Mouse (Mus musculus) neutrophil, adult 5-6 weeks (primary cell): ENCODE measurements around the gene Rnf115. TPM values are rescaled to one million over a fixed set of nuclear protein-coding genes. Genes with fewer than 3 reads are reported as not detected.

Source experiments
- ATAC-seq: fragments of 151-379, 151-347 bp; 2 replicates; pipeline ENCODE4 v1.8.0; 2017; ENCODE audit warnings: mild to moderate bottlenecking, moderate TSS enrichment; ENCODE audit not compliant: insufficient number of reproducible peaks, poor library complexity, low FRiP score, severe bottlenecking; ENCODE audit errors: extremely low read depth
- total RNA-seq: library from RNA; stranded (forward); fragments of 200-1000 nt; gene quantifications from 2 replicates; pipeline ENCODE4 v1.2.3, GENCODE M21; 2017

Gene Rnf115
- total RNA-seq, 1 experiment from 2014 or later, result 95.0 TPM

DNA sequence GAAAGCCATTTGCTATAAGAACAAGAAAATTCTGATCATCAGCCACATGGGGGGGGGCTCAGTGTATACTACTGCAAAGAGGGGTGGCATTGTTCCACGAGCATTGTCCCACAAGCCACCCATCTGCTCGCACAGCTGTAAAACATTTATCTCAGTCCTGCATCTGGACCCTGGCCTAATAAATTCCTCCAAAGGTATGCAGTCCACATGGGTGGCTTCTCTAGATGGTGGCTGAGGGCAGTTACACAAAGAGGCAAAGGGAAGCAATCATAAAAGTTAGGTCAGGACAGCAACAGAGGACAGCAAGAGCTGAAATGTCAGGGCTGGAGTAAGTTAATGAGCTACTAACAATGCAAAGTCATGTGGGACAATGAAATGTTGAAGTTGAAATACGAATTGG is 96.2 kb downstream of the Rnf115 start:
- ATAC-seq, result no peak

GRCm38 (mm10) chr3:96824614-96825013 is 97.2 kb downstream of the Rnf115 start:
- ATAC-seq, result no peak

DNA sequence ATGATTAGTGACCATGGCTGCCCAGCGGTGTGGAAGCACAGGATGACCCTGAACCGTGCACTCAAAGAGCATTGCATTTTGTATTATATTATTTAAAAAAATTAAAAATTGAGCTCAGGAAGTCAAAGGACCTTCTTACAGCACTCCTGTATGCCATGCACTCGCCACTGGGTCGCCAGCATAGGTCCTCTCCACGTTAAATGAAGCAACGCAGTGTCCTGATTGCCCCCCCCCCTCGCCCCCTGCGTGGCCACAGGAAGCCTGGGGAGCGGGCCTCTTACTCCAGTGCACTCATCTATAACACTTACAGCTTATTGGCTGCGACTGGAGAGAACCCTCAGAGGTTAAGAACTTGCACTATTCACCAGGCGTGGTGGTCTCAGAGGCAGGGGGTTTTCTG is 97.8 kb downstream of the Rnf115 start:
- ATAC-seq, result no peak

DNA sequence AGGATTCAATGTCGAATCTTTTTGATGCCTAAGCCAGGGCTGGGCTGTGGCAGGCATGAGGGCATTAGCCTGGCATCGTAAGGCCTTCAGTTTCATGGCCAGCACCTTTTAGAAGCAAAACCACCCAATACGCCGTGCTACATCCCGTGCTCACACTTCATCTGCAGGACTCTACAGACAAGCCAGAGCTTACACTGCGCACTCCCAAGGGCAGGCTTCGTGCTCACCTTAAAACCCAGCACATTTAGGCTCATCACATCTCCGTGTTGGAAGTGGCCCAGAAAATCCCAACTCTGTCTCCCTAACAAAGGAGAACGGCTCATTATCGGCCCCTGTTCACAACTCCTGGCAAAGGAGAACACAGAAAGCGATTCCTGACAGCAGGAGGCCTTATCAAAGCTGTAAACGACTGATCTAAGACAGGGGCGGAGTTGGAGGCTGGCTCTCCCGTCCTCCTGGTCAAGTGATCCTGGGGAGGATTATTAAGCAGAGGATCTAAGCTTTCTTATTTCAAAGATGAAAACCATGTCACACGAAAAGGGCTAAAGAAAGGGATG is 100.9 kb downstream of the Rnf115 start:
- ATAC-seq, result no peak

GRCm38 (mm10) chr3:96828984-96829383 is 101.5 kb downstream of the Rnf115 start, which contains the start of the genes Pdzk1 and Cd160:
TSS of gene Pdzk1 (plus strand) at chr3:96829284.
TSS of gene Cd160 (minus strand) at chr3:96829351.
- ATAC-seq, result no peak

DNA sequence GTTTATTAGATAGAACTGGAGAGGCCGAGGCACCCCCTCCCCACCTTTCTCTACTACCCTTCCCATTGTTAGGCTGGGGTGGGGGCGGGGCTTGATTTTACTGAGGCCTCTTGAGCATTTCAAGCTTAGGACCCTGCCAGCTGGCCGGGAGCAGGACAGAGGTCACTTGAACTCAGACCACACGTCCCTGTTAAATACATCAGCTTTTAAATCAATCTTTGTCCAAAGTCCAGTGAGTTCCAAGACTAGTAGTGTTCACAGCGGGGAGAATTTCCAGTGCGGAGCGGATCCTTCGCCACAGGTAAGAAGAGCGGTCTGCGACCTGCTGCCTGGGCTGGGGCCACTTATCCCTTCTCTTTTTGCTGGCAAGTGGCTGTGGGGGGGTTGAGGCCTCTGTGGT is 102.4 kb downstream of the Rnf115 start:
- ATAC-seq, result no peak

- no peak for ATAC-seq
These were observed 105.5 kb downstream of the Rnf115 start for GRCm38 (mm10) chr3:96832930-96833329.

DNA sequence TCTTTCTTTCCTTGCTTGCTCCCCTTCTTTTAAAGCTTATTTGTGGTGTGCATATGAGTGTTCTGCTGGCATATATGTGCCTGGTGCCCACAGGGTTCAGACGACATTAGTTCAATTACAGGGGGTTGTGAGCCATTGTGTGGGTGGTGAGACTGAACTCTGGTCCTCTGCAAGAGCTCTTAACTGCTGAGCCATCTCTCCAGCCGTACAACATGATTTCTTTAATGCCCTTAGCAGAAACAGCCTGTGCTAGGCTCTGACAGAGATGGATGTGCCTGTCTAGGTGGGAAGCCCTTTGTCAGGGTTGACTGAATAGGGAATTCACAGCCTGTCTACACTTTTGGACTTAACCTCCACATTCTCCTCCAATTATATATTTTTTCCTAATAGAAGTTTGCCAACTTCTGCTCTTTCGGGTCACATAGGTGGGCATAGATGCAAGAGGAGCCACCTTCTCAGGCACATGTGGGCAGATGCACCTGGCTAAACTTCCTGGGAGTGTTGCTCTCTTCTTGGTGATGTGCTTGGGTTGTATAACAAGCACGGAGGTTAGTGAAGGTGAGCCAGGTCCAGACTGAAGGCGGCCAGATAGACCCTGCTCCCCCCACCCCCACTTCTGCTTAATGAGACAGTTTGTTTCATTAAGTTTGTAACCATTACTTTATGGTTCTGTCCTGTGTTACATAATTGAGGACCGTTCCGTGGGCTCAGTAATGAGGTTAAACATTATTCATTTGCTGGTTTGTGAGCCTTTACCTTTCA is 107.3 kb downstream of the Rnf115 start:
- ATAC-seq, result no peak

DNA sequence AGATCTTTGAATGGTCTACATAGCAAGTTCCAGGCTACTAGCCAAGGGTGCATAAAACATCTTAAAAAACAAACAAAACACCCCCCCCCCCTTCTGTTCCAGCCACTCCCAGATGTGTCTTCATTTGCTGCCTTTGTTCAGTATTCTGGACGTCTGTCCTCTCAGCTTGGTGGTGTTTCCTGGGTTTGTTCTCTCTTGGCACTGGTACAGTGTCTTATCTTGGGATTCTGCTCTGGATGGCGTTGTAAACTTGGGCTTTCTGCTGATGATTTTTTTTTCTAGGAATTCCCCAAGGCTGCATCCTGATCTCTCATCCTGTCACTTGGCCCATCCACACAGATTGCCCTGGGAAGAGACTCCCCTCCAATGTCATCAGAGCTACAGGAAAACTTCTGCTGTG is 109.0 kb downstream of the Rnf115 start:
- no peak for ATAC-seq

DNA sequence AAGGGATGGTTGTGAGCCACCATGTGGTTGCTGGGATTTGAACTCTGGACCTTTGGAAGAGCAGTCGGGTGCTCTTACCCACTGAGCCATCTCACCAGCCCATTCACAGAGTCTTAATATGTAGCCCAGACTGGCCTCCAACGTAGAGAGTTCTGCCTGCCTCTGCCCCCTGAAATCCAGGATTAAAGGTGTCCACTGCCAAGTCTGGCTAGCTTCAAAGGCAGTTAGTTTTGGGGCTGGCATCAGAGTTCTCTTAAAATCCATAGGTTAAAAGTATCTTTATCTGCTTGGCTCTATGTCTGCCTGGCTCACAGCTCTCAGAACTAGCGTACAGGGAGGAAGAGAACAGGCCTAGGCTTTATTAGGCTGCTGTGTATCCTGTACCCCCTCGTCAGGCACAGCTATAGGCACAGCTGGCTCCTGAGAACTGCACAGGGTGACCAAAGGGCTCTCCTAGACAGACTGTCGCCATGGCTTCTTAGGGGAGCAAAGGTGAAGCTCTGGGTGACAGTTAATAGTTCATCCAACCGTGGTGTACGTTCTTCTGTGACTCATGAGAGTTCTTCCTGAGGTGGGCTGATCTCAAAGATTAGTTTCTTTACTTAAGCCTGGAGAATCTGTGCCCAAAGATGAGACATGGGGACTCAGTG is 111.7 kb downstream of the Rnf115 start:
- ATAC-seq, result no peak

Other genes starting within 250 kb of the Rnf115 start
- not detected in 2 replicates for gene Hfe2, start 202.5 kb upstream of the Rnf115 start, total RNA-seq
- 1,984 and 2,044 TPM in 2 replicates for gene Txnip, start 169.7 kb upstream of the Rnf115 start, total RNA-seq
- gene Gm16253, start 150.7 kb upstream of the Rnf115 start, total RNA-seq, result not detected in 2 replicates
- gene Polr3gl, start 133.5 kb upstream of the Rnf115 start, total RNA-seq, result 63.6 and 63.9 TPM in 2 replicates
- not detected in 2 replicates for gene Ankrd34a, start 131.0 kb upstream of the Rnf115 start, total RNA-seq
- 0.23 TPM in 1 of 2 replicates, not detected in the other for gene Lix1l, start 126.5 kb upstream of the Rnf115 start, total RNA-seq
- gene Rbm8a, start 97.7 kb upstream of the Rnf115 start, total RNA-seq, result 29.0 and 39.9 TPM in 2 replicates
- gene Pex11b, start 92.3 kb upstream of the Rnf115 start, total RNA-seq, result 15.1 and 19.3 TPM in 2 replicates
- 0.25 TPM in 1 of 2 replicates, not detected in the other for gene Gm42957, start 92.2 kb upstream of the Rnf115 start, total RNA-seq
- gene Itga10, start 82.1 kb upstream of the Rnf115 start, total RNA-seq, result 0.25 and 0.35 TPM in 2 replicates
- 0.25 and 1.0 TPM in 2 replicates for gene Ankrd35, start 57.5 kb upstream of the Rnf115 start, total RNA-seq
- 29.4 and 36.8 TPM in 2 replicates for gene Pias3, start 31.3 kb upstream of the Rnf115 start, total RNA-seq
- 1.2 TPM in 2 replicates for gene Nudt17, start 19.1 kb upstream of the Rnf115 start, total RNA-seq
- gene Polr3c, start within 50 bp of the Rnf115 start, total RNA-seq, result 35.7 and 38.3 TPM in 2 replicates
- 0.12 TPM in 1 of 2 replicates, not detected in the other for gene Pdzk1, start 101.6 kb downstream of the Rnf115 start, total RNA-seq
- gene Cd160, start 101.7 kb downstream of the Rnf115 start, total RNA-seq, result 0.25 and 1.2 TPM in 2 replicates
- not detected in 2 replicates for gene Gja5, start 177.0 kb downstream of the Rnf115 start, total RNA-seq
- 6.5 and 7.7 TPM in 2 replicates for gene Gpr89, start 177.7 kb downstream of the Rnf115 start, total RNA-seq
- gene Gja8, start 198.4 kb downstream of the Rnf115 start, total RNA-seq, result not detected in 2 replicates